Mouse (Mus musculus): Measurements from ENCODE around the gene Foxk1. TPM values are rescaled to one million over a fixed set of nuclear protein-coding genes. Genes with fewer than 3 reads are reported as not detected.

Foxk1 gene
- polyA plus RNA-seq (2016; fragmentation: Nextera tagmentation; extraction: Ambion mirVana) = 7.6 and 9.6 TPM in 2 replicates

GRCm38 (mm10) chr5:142400981-142401640, at the start of gene Foxk1:
TSS of gene Foxk1 (plus strand) at chr5:142401497.
- WGBS = under 1% methylated on average over 40 of the region's 60 CpGs
- peak; percentile 88 for ATAC-seq (ENCODE audit: low FRiP score, low read depth)

GRCm38 (mm10) chr5:142352336-142352892, 48.9 kb upstream of the Foxk1 start:
- no peaks in the 10 kb centered on the region for H3K9me3 ChIP-seq
- no peak overlapping the region for H3K9ac ChIP-seq (replicated peaks)
- H3K4me2 ChIP-seq (replicated peaks) = no peak overlapping the region
- H3K27ac ChIP-seq (replicated peaks) = no peak overlapping the region
- H3K36me3 ChIP-seq = no peaks in the 10 kb centered on the region
- ATAC-seq (ENCODE audit: low FRiP score, low read depth) = no peak
- no peaks in the 10 kb centered on the region for H3K4me1 ChIP-seq
- no peak overlapping the region for H3K4me3 ChIP-seq
- 92% methylated on average over 5 of the region's 5 CpGs for WGBS
- no peaks in the 10 kb centered on the region for H3K27me3 ChIP-seq

More at GRCm38 (mm10) chr5:142400981-142401640, at the start of gene Foxk1:
- Histone ChIP-seq H3K4me1 (peaks cover 52% of the 10 kb centered on the region), H3K4me2 (replicated peaks) (peak within 1 kb of the TSS; percentile 97), H3K27me3 (no peaks in the 10 kb centered on the region), H3K27ac (replicated peaks) (peak within 1 kb of the TSS; percentile 76), H3K9ac (replicated peaks) (peak within 1 kb of the TSS; percentile 93), H3K4me3 (peak within 1 kb of the TSS; percentile 91), H3K36me3 (0 out of 2 replicates have a peak, but pooled peaks cover under 1% of the 10 kb centered on the region), H3K9me3 (no peaks in the 10 kb centered on the region)

- Histone ChIP-seq H3K9ac (replicated peaks) (no peak overlapping the region), H3K27me3 (no peaks in the 10 kb centered on the region), H3K4me1 (no peaks in the 10 kb centered on the region), H3K36me3 (no peaks in the 10 kb centered on the region), H3K4me3 (no peak overlapping the region), H3K9me3 (no peaks in the 10 kb centered on the region), H3K4me2 (replicated peaks) (no peak overlapping the region), H3K27ac (replicated peaks) (no peak overlapping the region)
- 92% methylated on average over 3 of the region's 3 CpGs for WGBS
- no peak for ATAC-seq (ENCODE audit: low FRiP score, low read depth)
These were observed 46.2 kb upstream of the Foxk1 start for GRCm38 (mm10) chr5:142355144-142355543.

DNA sequence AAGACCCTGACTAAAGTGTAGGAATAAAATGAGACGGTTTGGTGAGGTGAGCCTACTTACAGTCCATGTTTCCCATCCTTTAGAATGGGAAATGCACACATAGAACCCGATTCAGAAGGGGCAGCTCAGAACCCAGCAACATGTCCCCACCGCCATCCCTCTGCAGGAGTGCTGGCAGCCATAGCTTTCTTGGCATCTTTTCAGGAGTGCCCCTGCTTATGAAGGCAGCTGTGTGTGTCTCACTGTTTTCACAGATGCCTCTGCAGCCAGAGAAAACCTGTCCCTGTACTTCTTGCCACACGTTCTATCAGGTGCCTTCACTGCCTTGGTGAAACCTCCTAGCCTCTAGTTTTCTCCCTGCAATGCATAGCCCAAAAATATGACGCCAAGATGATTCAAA, 40.1 kb upstream of the Foxk1 start:
- WGBS = 70% methylated on average over 5 of the region's 5 CpGs
- H3K27ac ChIP-seq (replicated peaks) = no peak overlapping the region
- no peaks in the 10 kb centered on the region for H3K36me3 ChIP-seq
- H3K4me3 ChIP-seq = no peak overlapping the region
- no peak for ATAC-seq (ENCODE audit: low FRiP score, low read depth)
- no peaks in the 10 kb centered on the region for H3K4me1 ChIP-seq
- H3K4me2 ChIP-seq (replicated peaks) = no peak overlapping the region
- H3K9me3 ChIP-seq = no peaks in the 10 kb centered on the region
- H3K9ac ChIP-seq (replicated peaks) = no peak overlapping the region
- no peaks in the 10 kb centered on the region for H3K27me3 ChIP-seq

GRCm38 (mm10) chr5:142362894-142363293, 38.4 kb upstream of the Foxk1 start:
- no peak overlapping the region for H3K4me3 ChIP-seq
- H3K36me3 ChIP-seq = no peaks in the 10 kb centered on the region
- no peaks in the 10 kb centered on the region for H3K27me3 ChIP-seq
- H3K27ac ChIP-seq (replicated peaks) = no peak overlapping the region
- H3K4me1 ChIP-seq = peaks cover 8% of the 10 kb centered on the region
- ATAC-seq (ENCODE audit: low FRiP score, low read depth) = no peak
- no peak overlapping the region for H3K9ac ChIP-seq (replicated peaks)
- no peak overlapping the region for H3K4me2 ChIP-seq (replicated peaks)
- 88% methylated on average over 3 of the region's 3 CpGs for WGBS
- no peaks in the 10 kb centered on the region for H3K9me3 ChIP-seq

DNA sequence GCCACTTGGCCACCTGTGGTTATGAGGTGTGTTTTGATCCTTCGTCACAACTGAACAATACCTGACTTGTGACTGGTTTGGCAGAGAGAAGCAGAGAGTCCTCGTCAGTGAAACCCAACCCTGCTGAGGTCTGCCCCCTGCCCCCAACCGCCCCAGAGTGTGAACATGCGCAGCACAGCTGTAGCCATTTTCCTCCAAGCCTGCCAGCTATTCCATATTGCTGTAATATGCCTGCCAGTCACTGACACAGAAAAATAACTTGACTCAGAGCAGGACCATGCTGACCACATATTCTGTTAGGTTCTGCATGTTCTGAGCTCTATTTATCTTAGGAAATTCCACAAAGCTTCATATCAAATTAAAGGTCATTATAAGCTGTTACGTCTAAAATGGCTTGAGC, 37.2 kb upstream of the Foxk1 start:
- Histone ChIP-seq H3K9ac (replicated peaks) (no peak overlapping the region), H3K27ac (replicated peaks) (no peak overlapping the region), H3K9me3 (no peaks in the 10 kb centered on the region), H3K36me3 (no peaks in the 10 kb centered on the region), H3K27me3 (no peaks in the 10 kb centered on the region), H3K4me1 (peaks cover 19% of the 10 kb centered on the region), H3K4me2 (replicated peaks) (no peak overlapping the region), H3K4me3 (no peak overlapping the region)
- ATAC-seq (ENCODE audit: low FRiP score, low read depth) = no peak
- 60% methylated on average over 5 of the region's 5 CpGs for WGBS

- H3K27me3 ChIP-seq = no peaks in the 10 kb centered on the region
- peak; percentile 87 for ATAC-seq (ENCODE audit: low FRiP score, low read depth)
- H3K27ac ChIP-seq (replicated peaks) = peak overlapping the region; percentile 72
- H3K9ac ChIP-seq (replicated peaks) = peak overlapping the region; percentile 70
- H3K4me3 ChIP-seq = peak overlapping the region; percentile 66
- peaks cover 35% of the 10 kb centered on the region for H3K4me1 ChIP-seq
- WGBS = 1% methylated on average over 79 of the region's 83 CpGs
- no peaks in the 10 kb centered on the region for H3K36me3 ChIP-seq
- no peaks in the 10 kb centered on the region for H3K9me3 ChIP-seq
- H3K4me2 ChIP-seq (replicated peaks) = peak overlapping the region; percentile 69
These were observed 33.9 kb upstream of the Foxk1 start for GRCm38 (mm10) chr5:142367085-142368081.

- Histone ChIP-seq H3K4me3 (peak overlapping the region; percentile 66), H3K36me3 (no peaks in the 10 kb centered on the region), H3K9ac (replicated peaks) (peak overlapping the region; percentile 70), H3K4me1 (peaks cover 42% of the 10 kb centered on the region), H3K27ac (replicated peaks) (peak overlapping the region; percentile 72; the same call in 1 of the 2 replicates), H3K9me3 (no peaks in the 10 kb centered on the region), H3K27me3 (no peaks in the 10 kb centered on the region), H3K4me2 (replicated peaks) (peak overlapping the region; percentile 69)
- no peak for ATAC-seq (ENCODE audit: low FRiP score, low read depth)
- WGBS = 63% methylated on average over 5 of the region's 5 CpGs
These were observed 33.2 kb upstream of the Foxk1 start for GRCm38 (mm10) chr5:142368122-142368521.

DNA sequence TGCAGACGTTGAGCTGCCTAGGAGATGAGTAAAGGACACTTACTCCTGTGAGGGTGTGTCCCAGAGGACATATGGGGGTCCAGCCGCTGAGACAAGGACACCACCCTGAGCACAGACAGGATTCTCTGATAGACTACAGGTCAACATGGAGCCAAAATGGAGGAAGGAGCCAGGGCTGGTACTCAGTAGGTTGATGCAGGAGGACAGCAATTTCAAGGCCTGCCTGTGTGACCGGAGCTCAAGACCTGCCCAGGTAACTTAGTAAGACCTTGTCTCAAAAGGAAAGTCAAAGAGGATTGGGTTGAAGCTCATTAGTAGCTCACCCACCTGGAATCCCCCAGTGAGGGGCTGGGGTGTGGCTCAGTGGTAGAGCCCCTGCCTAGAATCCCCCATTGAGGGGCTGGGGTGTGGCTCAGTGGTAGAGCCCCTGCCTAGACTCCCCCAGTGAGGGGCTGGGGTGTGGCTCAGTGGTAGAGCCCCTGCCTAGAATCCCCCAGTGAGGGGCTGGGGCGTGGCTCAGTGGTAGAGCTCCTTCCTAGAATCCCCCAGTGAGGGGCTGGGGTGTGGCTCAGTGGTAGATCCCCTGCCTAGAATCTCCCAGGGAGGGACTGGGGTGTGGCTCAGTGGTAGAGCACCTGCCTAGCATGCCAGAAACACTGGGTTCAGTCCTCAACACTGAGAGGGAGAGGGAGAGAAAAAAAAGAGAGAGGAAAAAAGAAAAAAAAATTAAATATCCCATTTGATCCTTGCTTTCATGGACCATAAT, 30.7 kb upstream of the Foxk1 start:
- Histone ChIP-seq H3K4me2 (replicated peaks) (no peak overlapping the region), H3K4me3 (no peak overlapping the region), H3K9me3 (peaks cover 5% of the 10 kb centered on the region; the same call in 1 of the 2 replicates), H3K4me1 (peaks cover 45% of the 10 kb centered on the region), H3K27ac (replicated peaks) (peak overlapping the region; percentile 97), H3K36me3 (no peaks in the 10 kb centered on the region), H3K9ac (replicated peaks) (no peak overlapping the region), H3K27me3 (no peaks in the 10 kb centered on the region)
- WGBS = 92% methylated on average over 4 of the region's 4 CpGs
- no peak for ATAC-seq (ENCODE audit: low FRiP score, low read depth)

GRCm38 (mm10) chr5:142371172-142372155, 29.8 kb upstream of the Foxk1 start:
- H3K27me3 ChIP-seq = no peaks in the 10 kb centered on the region
- no peaks in the 10 kb centered on the region for H3K36me3 ChIP-seq
- ATAC-seq (ENCODE audit: low FRiP score, low read depth) = peak; percentile 64
- 0 out of 2 replicates have a peak overlapping the region, but pooled peaks have one; percentile 0 for H3K4me3 ChIP-seq
- H3K27ac ChIP-seq (replicated peaks) = peak overlapping the region; percentile 97
- H3K9me3 ChIP-seq = peaks cover 5% of the 10 kb centered on the region; the same call in 1 of the 2 replicates
- H3K4me1 ChIP-seq = peaks cover 43% of the 10 kb centered on the region
- 1% methylated on average over 24 of the region's 24 CpGs for WGBS
- peak overlapping the region; percentile 39; the same call in 1 of the 2 replicates for H3K9ac ChIP-seq (replicated peaks)
- peak overlapping the region; percentile 24 for H3K4me2 ChIP-seq (replicated peaks)
